Mouse (Mus musculus): ENCODE results near the gene Stard8. TPM values are rescaled to one million over a fixed set of nuclear protein-coding genes. Genes with fewer than 3 reads are reported as not detected.

Stard8 gene
- polyA plus RNA-seq, 1 experiment from 2014 or later = 7.5 TPM

DNA sequence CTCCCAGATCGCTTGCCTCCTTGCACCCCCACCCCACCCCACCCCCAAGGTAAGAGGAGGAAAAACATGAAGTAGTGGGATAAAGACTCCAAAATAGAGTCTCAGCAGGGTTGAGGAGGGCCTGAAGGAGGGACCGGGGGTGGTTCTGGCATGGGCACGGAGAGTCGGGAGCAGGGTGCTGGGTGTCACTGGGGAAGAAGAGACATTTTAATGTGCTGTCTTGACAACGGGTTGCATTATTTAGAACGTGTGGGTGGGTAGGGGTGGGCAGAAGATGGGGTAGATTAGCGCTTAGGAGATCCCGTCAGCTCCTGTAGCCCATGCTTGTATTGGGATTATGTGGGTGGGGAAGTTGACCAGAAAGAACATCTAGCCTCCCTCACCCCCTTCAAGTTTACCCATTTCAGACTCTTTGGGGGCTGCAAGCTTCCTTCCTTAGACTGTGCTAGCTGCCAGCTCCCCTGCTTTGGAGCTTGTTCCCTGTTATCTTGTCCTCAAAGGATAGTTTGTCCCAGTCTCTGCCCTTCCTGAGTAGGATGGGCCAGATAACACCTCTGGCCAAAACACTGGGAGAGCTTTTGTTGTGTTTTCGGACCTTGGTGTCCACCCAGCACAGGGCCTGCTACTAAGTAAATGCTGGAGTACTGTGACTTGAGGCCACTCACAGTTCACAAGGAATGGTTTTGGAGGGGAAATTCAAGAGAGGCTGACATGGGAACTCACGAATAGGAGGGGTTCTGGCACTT is 47.9 kb downstream of the Stard8 start:
- Histone ChIP-seq H3K9ac (ENCODE audit: low read depth, low read length) (no peak overlapping the region), H3K4me2 (replicated peaks; ENCODE audit: low read depth, low read length) (no peak overlapping the region), H3K4me1 (ENCODE audit: control insufficient read depth, insufficient read depth, low read length) (no peaks in the 10 kb centered on the region), H3K4me3 (ENCODE audit: low read length) (no peak overlapping the region), H3K27ac (ENCODE audit: low read depth, low read length) (no peak overlapping the region), H3K36me3 (ENCODE audit: control insufficient read depth, insufficient read depth, low read length) (no peaks in the 10 kb centered on the region), H3K27me3 (ENCODE audit: control insufficient read depth, insufficient read depth, low read length) (0 out of 2 replicates have a peak, but pooled peaks cover 3% of the 10 kb centered on the region), H3K9me3 (ENCODE audit: control insufficient read depth, low read length) (no peaks in the 10 kb centered on the region)
- ATAC-seq (ENCODE audit: low FRiP score, low TSS enrichment) = no peak
- WGBS = 78% methylated on average over 10 of the region's 10 CpGs

DNA sequence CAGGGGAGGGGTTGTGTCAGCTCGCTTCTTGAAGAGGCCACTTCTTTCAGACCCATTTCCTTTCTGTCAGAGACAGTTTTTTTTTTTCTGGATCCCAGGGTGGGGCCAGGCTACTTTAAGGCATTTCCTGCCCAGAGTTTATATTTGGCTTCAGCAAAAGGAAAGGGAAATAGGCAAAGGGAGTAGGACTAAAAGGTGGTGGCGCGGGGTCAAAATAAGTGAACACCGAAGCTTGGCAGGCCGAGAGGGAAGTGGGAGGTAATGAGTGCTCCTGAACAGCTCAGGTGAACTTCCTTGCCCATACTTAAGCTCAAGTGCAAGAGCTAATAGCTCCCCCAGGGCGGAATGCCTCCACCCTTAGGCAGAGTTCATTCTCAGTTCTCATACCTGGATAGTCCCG is 49.2 kb downstream of the Stard8 start:
- Histone ChIP-seq H3K9ac (ENCODE audit: low read depth, low read length) (no peak overlapping the region), H3K36me3 (ENCODE audit: control insufficient read depth, insufficient read depth, low read length) (no peaks in the 10 kb centered on the region), H3K27me3 (ENCODE audit: control insufficient read depth, insufficient read depth, low read length) (0 out of 2 replicates have a peak, but pooled peaks cover 3% of the 10 kb centered on the region), H3K4me3 (ENCODE audit: low read length) (no peak overlapping the region), H3K4me1 (ENCODE audit: control insufficient read depth, insufficient read depth, low read length) (no peaks in the 10 kb centered on the region), H3K4me2 (replicated peaks; ENCODE audit: low read depth, low read length) (no peak overlapping the region), H3K9me3 (ENCODE audit: control insufficient read depth, low read length) (no peaks in the 10 kb centered on the region), H3K27ac (ENCODE audit: low read depth, low read length) (no peak overlapping the region)
- ATAC-seq (ENCODE audit: low FRiP score, low TSS enrichment) = no peak
- 80% methylated on average over 7 of the region's 7 CpGs for WGBS

DNA sequence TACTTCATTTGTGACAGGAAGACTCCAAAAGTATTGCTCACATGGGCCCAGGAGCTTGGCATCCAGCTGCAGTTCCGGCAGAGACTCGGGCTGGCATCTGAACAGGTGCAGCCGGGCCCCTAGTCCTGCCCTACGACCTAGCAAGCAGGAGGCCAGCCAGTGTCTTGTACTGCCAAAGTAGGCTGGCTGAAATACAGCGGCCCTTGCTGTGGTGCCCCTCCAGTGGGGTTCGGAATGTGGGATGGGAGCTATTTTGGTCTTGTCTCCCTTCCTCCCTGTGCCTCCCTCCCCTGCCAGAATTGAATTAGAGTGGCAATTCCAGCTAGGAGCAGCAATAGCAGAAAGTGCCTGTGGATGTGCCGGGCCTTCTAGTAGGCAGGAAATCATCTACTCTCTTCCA is 51.5 kb downstream of the Stard8 start:
- no peak overlapping the region for H3K4me2 ChIP-seq (replicated peaks; ENCODE audit: low read depth, low read length)
- H3K27ac ChIP-seq (ENCODE audit: low read depth, low read length) = no peak overlapping the region
- no peaks in the 10 kb centered on the region for H3K9me3 ChIP-seq (ENCODE audit: control insufficient read depth, low read length)
- H3K4me3 ChIP-seq (ENCODE audit: low read length) = no peak overlapping the region
- ATAC-seq (ENCODE audit: low FRiP score, low TSS enrichment) = no peak
- H3K27me3 ChIP-seq (ENCODE audit: control insufficient read depth, insufficient read depth, low read length) = 0 out of 2 replicates have a peak, but pooled peaks cover under 1% of the 10 kb centered on the region
- H3K36me3 ChIP-seq (ENCODE audit: control insufficient read depth, insufficient read depth, low read length) = no peaks in the 10 kb centered on the region
- H3K4me1 ChIP-seq (ENCODE audit: control insufficient read depth, insufficient read depth, low read length) = no peaks in the 10 kb centered on the region
- 87% methylated on average over 7 of the region's 7 CpGs for WGBS
- no peak overlapping the region for H3K9ac ChIP-seq (ENCODE audit: low read depth, low read length)

DNA sequence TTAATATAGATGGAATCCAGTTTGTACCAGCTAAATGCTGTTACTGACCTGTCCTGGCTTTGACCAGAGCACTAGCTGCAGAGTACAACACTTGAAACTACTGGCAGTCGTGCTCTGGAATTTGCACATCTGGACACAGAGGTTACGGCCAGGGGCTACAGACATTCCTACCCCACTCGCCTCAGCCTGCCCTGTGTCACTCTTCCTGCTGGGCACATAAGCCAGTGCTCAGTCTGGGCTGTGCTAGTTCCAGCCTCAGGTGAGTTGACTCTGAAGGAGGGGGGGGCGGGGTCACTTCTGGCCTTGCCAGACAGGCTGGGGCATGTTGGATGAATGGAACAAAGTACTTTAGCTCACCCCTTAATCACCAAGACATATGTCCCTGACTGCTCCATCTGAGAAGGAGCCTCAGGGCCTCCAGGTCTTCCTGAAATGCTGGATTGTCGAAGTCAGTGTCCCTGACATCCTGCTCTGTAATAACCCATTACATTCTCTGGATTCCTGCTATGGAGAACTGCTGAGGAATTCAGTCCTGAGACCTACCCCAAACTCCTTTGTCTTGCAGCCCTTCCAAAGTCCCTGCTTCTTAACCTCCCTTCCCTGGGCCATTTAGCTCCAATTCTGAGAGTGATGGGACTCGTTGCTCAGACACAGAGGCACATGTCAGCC is 54.9 kb downstream of the Stard8 start:
- H3K4me1 ChIP-seq (ENCODE audit: control insufficient read depth, insufficient read depth, low read length) = no peaks in the 10 kb centered on the region
- no peaks in the 10 kb centered on the region for H3K9me3 ChIP-seq (ENCODE audit: control insufficient read depth, low read length)
- H3K36me3 ChIP-seq (ENCODE audit: control insufficient read depth, insufficient read depth, low read length) = no peaks in the 10 kb centered on the region
- ATAC-seq (ENCODE audit: low FRiP score, low TSS enrichment) = no peak
- no peak overlapping the region for H3K9ac ChIP-seq (ENCODE audit: low read depth, low read length)
- 72% methylated on average over 6 of the region's 6 CpGs for WGBS
- no peak overlapping the region for H3K4me2 ChIP-seq (replicated peaks; ENCODE audit: low read depth, low read length)
- no peak overlapping the region for H3K27ac ChIP-seq (ENCODE audit: low read depth, low read length)
- no peaks in the 10 kb centered on the region for H3K27me3 ChIP-seq (ENCODE audit: control insufficient read depth, insufficient read depth, low read length)
- no peak overlapping the region for H3K4me3 ChIP-seq (ENCODE audit: low read length)

DNA sequence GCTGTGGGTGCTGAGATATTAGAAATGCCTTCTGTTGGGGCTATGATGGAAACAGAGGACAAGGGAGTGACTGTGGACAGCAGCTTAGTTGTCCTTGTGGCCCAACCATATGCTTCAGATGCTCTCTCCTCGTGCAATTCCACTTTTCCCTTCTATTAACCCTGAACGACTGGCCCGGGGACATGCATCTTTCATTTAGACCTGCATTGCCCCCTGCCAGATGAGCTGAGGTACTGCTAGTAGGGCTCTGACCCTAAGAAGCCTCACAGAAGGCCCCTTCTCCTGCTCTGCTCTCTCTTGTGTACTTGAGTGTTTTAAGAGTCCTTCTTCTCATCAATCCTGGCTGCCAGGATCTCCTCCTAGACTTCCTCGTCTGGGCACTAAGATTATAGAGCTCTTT is 56.1 kb downstream of the Stard8 start:
- Histone ChIP-seq H3K9ac (ENCODE audit: low read depth, low read length) (no peak overlapping the region), H3K27ac (ENCODE audit: low read depth, low read length) (no peak overlapping the region), H3K4me1 (ENCODE audit: control insufficient read depth, insufficient read depth, low read length) (no peaks in the 10 kb centered on the region), H3K4me3 (ENCODE audit: low read length) (no peak overlapping the region), H3K36me3 (ENCODE audit: control insufficient read depth, insufficient read depth, low read length) (no peaks in the 10 kb centered on the region), H3K27me3 (ENCODE audit: control insufficient read depth, insufficient read depth, low read length) (no peaks in the 10 kb centered on the region), H3K4me2 (replicated peaks; ENCODE audit: low read depth, low read length) (no peak overlapping the region), H3K9me3 (ENCODE audit: control insufficient read depth, low read length) (no peaks in the 10 kb centered on the region)
- ATAC-seq (ENCODE audit: low FRiP score, low TSS enrichment) = no peak; the same call in 1 of the 2 replicates
- WGBS = 39% methylated on average over 4 of the region's 4 CpGs

DNA sequence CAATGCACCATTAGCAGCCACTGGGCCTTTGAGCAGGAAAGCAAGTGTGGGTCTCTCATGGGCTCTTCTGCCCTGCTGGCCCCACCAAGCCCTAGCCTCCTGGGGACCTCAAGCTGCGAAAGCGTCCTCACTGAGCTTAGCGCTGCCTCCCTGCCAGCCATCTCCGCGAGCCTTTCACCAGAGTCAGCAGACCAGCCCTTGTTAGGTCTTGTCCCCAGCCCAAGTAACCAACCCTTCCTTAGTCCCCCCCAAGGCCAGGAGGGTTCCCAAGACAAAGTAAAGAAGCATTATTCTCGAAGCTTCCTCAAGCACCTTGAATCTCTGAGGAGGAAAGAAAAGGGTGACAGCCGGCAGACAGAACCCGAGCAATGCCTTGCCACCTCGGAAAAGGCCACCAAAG is 62.5 kb downstream of the Stard8 start:
- Histone ChIP-seq H3K27me3 (ENCODE audit: control insufficient read depth, insufficient read depth, low read length) (no peaks in the 10 kb centered on the region), H3K36me3 (ENCODE audit: control insufficient read depth, insufficient read depth, low read length) (no peaks in the 10 kb centered on the region), H3K27ac (ENCODE audit: low read depth, low read length) (no peak overlapping the region), H3K4me3 (ENCODE audit: low read length) (no peak overlapping the region), H3K9me3 (ENCODE audit: control insufficient read depth, low read length) (no peaks in the 10 kb centered on the region), H3K4me2 (replicated peaks; ENCODE audit: low read depth, low read length) (no peak overlapping the region), H3K9ac (ENCODE audit: low read depth, low read length) (no peak overlapping the region), H3K4me1 (ENCODE audit: control insufficient read depth, insufficient read depth, low read length) (no peaks in the 10 kb centered on the region)
- WGBS = 91% methylated on average over 9 of the region's 9 CpGs
- no peak for ATAC-seq (ENCODE audit: low FRiP score, low TSS enrichment)

DNA sequence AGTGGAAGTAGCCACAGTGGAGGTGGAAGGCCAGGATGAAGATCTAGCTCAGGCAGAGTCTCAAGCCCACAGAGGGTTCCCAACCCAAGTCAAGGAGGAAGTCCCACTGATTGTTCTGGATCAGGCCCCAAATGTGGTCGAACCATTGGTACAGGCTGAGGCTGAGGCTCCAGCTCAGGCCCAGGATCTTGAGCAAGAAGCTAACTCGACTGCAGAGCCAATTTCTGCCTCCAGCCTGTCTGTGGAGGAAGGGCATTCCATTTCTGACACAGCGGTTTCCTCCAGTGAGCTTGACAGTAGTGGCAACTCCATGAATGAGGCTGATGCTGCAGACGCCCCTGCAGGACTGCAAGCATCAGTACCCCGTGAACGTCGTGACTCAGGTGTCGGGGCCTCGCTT is 63.5 kb downstream of the Stard8 start:
- H3K4me2 ChIP-seq (replicated peaks; ENCODE audit: low read depth, low read length) = no peak overlapping the region

DNA sequence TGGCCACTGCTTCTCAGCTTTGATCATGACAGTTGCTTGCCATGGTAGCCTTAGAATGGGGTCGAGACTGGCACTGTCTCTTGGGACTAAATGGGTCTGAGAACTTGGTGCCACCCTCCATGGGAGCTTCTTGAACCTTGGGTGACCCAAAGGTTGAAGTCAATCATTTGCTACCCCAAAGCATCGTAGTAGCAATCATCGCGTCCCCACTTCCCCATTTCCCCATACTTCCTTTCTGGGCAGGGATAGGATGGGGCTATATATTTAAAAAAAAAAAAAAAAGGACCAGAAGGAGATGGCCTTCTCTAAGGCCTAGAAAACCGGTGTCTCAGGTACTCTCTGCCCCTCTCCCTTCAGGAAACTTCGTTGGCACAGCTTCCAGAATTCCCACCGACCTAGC is 64.2 kb downstream of the Stard8 start:
- no peaks in the 10 kb centered on the region for H3K4me1 ChIP-seq (ENCODE audit: control insufficient read depth, insufficient read depth, low read length)
- no peak overlapping the region for H3K4me2 ChIP-seq (replicated peaks; ENCODE audit: low read depth, low read length)
- H3K36me3 ChIP-seq (ENCODE audit: control insufficient read depth, insufficient read depth, low read length) = no peaks in the 10 kb centered on the region
- no peaks in the 10 kb centered on the region for H3K27me3 ChIP-seq (ENCODE audit: control insufficient read depth, insufficient read depth, low read length)
- no peaks in the 10 kb centered on the region for H3K9me3 ChIP-seq (ENCODE audit: control insufficient read depth, low read length)
- ATAC-seq (ENCODE audit: low FRiP score, low TSS enrichment) = no peak
- H3K27ac ChIP-seq (ENCODE audit: low read depth, low read length) = no peak overlapping the region
- 77% methylated on average over 7 of the region's 7 CpGs for WGBS
- H3K9ac ChIP-seq (ENCODE audit: low read depth, low read length) = no peak overlapping the region
- H3K4me3 ChIP-seq (ENCODE audit: low read length) = no peak overlapping the region

More for the DNA sequence above, 63.5 kb downstream of the Stard8 start:
- Histone ChIP-seq H3K4me1 (ENCODE audit: control insufficient read depth, insufficient read depth, low read length) (no peaks in the 10 kb centered on the region), H3K9ac (ENCODE audit: low read depth, low read length) (no peak overlapping the region), H3K9me3 (ENCODE audit: control insufficient read depth, low read length) (no peaks in the 10 kb centered on the region), H3K4me3 (ENCODE audit: low read length) (no peak overlapping the region), H3K27me3 (ENCODE audit: control insufficient read depth, insufficient read depth, low read length) (no peaks in the 10 kb centered on the region), H3K27ac (ENCODE audit: low read depth, low read length) (no peak overlapping the region), H3K36me3 (ENCODE audit: control insufficient read depth, insufficient read depth, low read length) (no peaks in the 10 kb centered on the region)
- ATAC-seq (ENCODE audit: low FRiP score, low TSS enrichment) = no peak
- 75% methylated on average over 9 of the region's 9 CpGs for WGBS

DNA sequence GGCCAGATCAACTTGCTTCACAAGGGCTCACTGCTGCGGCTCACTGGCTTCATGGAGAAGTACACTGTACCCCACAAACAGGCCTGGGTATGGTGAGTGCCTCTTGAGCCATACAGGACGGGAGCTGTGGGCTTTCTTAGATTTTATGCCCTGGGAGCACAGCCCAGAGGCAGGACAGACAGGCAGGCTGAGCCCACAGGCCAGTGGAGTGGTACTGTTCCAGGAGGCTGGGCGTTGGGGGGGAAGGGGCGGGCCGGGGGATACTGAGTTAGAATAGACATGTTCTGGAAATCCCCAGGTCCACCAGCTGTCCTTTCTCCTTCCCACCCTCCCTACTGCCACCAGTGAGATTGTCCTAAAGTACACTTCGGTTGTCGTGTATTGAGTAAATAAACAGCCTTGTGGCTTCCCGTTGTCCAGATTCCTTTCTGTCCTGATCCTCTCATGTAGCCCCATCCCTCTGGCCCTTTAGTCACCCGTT is 64.7 kb downstream of the Stard8 start:
- 73% methylated on average over 9 of the region's 9 CpGs for WGBS
- ATAC-seq (ENCODE audit: low FRiP score, low TSS enrichment) = no peak

More for the DNA sequence above, 64.7 kb downstream of the Stard8 start:
- no peaks in the 10 kb centered on the region for H3K4me1 ChIP-seq (ENCODE audit: control insufficient read depth, insufficient read depth, low read length)
- H3K27ac ChIP-seq (ENCODE audit: low read depth, low read length) = no peak overlapping the region
- H3K4me3 ChIP-seq (ENCODE audit: low read length) = no peak overlapping the region
- H3K9me3 ChIP-seq (ENCODE audit: control insufficient read depth, low read length) = no peaks in the 10 kb centered on the region
- no peak overlapping the region for H3K9ac ChIP-seq (ENCODE audit: low read depth, low read length)
- no peaks in the 10 kb centered on the region for H3K27me3 ChIP-seq (ENCODE audit: control insufficient read depth, insufficient read depth, low read length)
- no peak overlapping the region for H3K4me2 ChIP-seq (replicated peaks; ENCODE audit: low read depth, low read length)
- no peaks in the 10 kb centered on the region for H3K36me3 ChIP-seq (ENCODE audit: control insufficient read depth, insufficient read depth, low read length)
